Mouse (Mus musculus): ENCODE measurements at regions not wholly inside any gene's neighbourhood (a gene's known extent, or its start where the extent isn't known, plus 50 kb on each side); places are given as distances from the start of the nearest gene placed in this dataset.

GRCm38 (mm10) chr1:176499010-176499650 is 224.0 kb upstream of the Pld5 start:
- peak; percentile 51 for DNase-seq

DNA sequence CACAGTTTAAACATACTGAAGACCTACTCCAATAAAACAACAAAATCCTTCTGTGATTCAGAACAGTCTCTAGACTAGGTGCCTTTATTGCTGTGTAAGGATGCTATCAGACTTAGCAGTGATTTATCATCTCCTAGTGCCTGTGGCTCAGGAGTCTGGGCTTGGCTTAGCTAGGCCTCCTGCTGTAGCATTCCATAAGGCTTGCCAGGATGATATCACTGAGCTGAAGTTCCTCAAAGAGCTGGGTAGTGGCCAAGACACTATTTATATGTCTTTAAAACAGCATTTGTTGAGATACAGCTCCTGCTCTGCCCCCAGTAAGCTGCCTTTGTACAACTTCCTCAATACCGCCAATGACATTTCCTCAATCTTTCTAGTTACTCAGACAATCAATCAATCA is 193.4 kb upstream of the Pld5 start:
- no peak for DNase-seq

DNA sequence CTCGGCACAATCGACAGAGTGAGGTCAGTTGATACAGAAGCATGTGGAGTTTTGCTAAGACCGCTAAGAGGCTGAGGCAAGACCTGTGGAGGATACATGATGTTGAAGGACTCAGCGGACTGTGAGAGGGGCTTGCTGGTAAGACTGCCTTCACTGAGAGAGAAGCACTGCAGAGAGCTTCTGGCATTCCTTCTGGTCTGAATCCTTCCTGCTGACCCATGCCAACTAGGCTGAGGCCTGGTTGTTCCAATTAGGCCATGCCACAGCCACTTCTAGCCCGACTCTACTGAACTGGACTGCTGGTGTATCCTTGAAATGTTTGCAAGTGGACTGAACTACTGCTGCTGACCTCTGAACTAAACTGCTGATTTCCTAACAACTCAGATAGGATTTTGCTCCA is 187.0 kb upstream of the Pld5 start:
- DNase-seq, result peak; percentile 12

GRCm38 (mm10) chr1:176446735-176447134 is 171.6 kb upstream of the Pld5 start:
- no peak for DNase-seq

DNA sequence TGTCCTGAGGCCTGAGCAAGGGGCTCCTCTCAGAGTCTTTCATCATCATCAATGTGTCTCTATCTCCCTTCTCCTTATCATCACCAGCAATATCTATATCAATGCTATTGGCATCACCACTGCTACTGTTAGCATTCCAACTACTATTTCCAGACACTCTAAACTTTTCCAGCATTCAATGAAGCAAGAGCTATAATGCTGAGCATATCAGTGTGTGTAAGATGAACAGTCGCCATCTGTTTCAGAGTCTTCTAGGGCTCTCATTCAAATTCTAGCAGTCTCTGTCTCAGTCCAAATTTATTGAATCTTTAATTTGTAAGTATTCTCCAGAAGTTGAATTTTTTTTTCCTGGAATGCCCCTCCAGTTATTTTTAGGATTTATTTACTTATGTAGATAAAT is 168.6 kb upstream of the Pld5 start:
- DNase-seq, result no peak

- no peak for DNase-seq
These were observed 165.1 kb upstream of the Pld5 start for GRCm38 (mm10) chr1:176440254-176440653.

- DNase-seq, result no peak
These were observed 152.7 kb upstream of the Pld5 start for GRCm38 (mm10) chr1:176427835-176428234.

DNA sequence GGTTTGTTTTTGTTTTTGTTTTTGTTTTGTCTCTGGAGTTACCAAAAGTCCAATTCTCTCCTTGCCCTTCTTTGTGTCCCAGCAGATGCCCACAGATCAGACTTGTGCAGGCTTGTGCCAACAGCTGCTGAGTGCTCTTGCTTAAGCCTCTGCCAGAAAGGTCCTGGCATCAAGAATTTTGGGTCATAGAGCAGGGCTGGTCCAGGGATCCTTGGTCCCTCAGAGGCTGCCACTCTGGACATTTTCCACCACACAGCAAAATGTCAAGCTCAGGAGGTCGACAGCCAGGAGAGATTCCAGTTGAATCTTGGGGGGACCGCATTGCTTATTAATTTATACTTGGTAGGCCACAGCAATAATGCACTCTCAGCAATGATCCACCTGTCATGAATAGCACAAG is 151.9 kb upstream of the Pld5 start:
- DNase-seq, result no peak

GRCm38 (mm10) chr1:176417251-176417650 is 142.1 kb upstream of the Pld5 start:
- no peak for DNase-seq

DNA sequence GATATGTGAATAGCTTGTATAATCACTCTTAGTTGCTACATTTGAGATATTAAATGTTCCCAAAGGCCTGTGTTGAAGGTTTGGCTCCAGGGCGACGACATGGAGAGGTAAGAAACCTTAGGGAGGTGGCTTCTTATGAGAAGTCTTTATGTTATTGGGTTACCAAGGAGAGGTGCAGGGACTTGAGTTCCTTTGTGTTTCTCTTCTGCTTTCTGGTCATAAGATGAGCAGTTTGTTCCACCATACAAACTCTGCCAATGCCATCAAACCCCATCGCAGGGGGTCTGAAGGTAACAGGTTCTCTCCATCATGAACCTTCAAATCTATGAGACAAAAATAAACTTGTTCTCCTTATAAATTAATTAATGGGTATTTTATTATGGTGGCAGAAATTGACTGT is 129.0 kb upstream of the Pld5 start:
- no peak for DNase-seq

- no peak for DNase-seq
These were observed 104.5 kb upstream of the Pld5 start for GRCm38 (mm10) chr1:176379645-176380044.

DNA sequence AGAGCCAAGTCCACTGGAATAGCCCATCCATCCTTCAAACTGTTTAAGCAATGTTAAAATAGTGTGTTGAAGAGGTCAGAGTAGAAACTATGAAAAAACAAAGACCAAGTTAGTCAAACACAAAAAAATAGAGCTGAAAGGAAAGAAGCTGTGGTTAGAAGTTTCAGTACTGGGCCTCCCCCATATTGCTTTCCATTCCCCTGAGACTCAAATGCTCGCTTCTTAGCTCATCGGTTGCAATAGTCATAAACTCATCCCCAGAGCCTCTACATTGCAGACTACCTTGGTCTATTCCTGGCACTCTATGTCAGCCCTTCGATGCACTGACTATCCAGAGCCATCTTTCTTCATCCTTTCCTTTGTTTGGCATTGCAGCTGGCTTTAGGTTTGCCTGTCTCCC is 91.8 kb upstream of the Pld5 start:
- no peak for DNase-seq

DNA sequence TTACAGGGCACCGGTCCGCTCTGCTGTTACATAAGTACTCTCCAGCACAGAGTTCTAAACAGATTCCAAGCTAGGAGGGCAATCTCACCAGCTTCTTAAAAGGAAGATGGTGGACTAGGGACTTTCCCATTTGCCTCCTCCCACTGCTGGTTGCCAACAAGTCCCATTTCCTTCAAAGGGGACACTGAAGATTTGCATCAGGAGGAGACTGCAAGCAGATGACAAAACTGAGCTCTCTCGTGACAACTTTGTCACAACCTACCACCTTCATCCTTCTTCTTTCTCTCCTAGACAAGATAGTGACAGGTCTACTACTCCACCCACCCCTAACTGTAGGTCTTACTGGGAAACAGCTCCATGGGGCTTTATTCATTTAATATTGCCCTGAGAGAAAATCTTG is 85.8 kb upstream of the Pld5 start:
- DNase-seq, result no peak

GRCm38 (mm10) chr1:176359992-176360724 is 85.0 kb upstream of the Pld5 start:
- DNase-seq, result no peak

DNA sequence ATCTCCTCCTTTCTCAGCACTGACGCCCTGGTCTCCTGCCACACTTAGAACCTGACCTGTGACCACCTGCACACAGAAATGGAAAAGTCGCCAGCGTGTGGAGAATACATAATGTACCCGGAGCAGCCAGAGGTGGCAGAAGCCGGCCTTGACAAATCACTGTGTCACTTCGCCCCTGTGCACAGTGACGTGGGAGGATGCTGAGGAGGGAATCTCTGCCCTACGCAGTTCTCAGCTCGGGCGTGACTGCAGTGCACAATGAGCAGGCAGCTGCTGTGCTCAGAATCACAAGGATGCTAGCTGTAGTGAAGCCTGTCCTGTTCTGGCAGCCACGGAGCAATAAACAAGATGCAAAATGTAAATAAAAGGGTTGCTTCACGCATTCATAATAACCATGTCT is 80.2 kb upstream of the Pld5 start:
- no peak for DNase-seq

DNA sequence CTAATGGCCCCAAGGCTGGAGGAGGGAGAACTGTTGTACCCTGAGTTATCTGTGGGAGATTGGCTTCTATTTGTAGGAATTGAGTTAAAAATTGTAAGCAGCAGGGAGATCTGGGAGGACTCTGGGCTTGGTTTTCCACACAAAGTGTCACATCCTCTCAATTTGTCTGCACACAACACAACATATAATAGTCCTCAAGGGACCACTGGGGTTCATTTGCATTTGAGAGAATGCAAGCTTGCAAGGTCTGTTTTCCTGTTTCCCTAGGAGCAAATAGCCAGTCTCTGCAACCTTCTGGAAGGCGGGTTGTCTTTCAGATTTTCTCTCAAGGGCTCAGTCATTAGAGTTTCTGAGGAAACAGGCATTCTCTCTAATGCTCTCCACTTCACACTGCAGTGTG is 79.8 kb upstream of the Pld5 start:
- no peak for DNase-seq

DNA sequence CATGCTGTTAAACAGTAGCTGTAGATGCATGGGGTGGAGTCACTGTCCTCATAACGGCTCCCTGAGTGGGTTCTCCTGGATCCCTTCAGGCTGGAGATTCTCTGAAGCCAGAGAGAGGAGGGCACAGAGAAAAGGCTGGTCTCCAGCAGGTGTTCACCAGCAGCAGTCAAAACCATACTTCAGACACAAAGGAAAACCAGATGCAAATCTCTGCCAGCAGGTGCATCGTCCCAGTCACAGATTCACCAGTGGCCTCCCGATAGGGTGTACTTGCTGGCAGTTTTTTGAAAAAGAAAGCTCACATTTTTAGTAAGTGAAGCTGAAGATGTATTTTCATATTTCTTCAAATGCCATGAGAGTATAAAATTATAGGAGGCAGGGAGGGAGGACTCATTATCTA is 77.6 kb upstream of the Pld5 start:
- DNase-seq, result no peak

DNA sequence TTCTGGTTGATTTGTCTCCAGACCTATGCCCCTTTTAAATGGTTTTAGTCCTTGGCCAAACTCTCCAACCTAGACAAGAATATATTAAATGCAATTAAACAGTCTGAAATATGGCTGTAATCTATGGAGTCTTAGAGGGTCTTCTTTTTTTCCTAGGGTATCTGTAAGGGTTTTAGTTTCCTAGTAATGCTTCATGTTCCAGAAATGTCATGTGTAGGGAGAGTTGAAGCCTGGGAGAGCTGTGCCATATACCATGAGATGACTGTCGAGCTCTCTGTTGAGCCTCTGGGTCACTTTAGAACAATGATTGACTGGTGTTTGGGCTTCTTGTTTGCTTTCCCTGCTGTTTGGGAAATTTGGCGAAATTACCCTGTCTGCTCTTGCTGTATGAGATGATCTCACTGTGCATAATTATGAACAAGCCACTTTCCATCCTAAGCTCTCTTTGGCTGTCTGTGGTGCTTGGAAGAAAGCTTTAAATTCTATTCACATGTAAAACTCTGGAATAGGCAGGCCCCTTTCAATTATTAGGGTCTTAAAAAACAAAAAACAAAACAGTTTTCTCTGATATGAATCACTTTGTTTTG is 74.9 kb upstream of the Pld5 start:
- DNase-seq, result no peak

DNA sequence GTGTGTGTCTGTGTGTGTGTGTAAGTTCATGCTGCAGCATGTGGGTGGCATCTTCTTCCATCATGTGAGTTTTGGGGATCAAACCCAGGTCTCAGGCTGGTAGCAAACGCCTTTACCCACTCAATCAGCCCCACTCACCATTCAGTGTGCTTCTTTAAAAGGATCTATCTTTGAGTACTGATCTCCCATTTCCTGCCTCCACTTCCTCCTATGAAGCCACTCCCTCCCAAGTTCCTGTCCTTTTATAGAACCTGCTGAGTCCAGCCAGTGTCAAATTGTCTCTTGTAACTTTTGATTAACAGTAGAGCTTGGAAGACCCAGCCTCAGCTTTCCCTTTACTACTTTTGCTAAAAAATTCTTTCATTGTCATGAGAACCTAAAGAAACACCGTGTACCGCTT is 73.0 kb upstream of the Pld5 start:
- no peak for DNase-seq

DNA sequence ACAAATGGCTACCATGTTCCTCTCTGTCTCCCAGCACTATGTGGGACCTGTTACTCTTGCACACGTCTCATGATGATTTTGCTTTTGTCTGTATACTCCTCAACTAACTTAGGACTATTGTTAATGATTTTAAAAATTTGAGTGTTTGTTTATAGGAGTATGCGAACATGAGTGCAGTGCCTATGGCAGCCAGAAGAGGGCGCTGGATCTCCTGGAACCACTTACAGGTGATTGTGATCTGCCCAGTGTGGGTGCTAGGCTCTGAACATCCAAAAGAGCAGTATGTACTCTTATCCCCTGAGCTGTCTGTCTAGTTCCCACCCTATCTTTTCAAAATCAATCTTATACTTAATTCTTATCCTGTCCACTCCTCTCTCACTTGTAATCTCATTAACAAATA is 56.2 kb upstream of the Pld5 start:
- DNase-seq, result no peak
